Mouse (Mus musculus) heart, adult 2 months (tissue): ENCODE data around the gene Runx1.

Experiments used
- CTCF ChIP-seq: fragments of 200-600 bp; IDR thresholded peaks from 2 replicates; pipeline ENCODE4 v1.8.1; 2022; ENCODE audit warnings: antibody characterized with exemption, mild to moderate bottlenecking, moderate library complexity
- EP300 ChIP-seq: fragments of 200-500 bp; IDR thresholded peaks from 2 replicates; pipeline ENCODE4 v1.6.1; 2011; ENCODE audit warnings: low read depth, low read length, control low read depth; ENCODE audit not compliant: insufficient read depth
- POLR2A ChIP-seq: fragments of 200-500 bp; IDR thresholded peaks from 2 replicates; pipeline ENCODE4 v1.6.1; 2011; ENCODE audit warnings: mild to moderate bottlenecking, low read depth, low read length, control low read depth; ENCODE audit not compliant: insufficient read depth

GRCm38 (mm10) chr16:92581767-92582166 is 244.2 kb downstream of the Runx1 start:
- no peak for TF ChIP-seq POLR2A
- TF ChIP-seq CTCF = no peak
- no peak for TF ChIP-seq EP300
